In genomic region chrX:128853441-128853840, GRCm38 (mm10) we compare ENCODE assay signal across 21 mouse cellular contexts.
A peak's percentile ranks its signal among the peaks of the same experiment; 100 is the strongest.
DNase-seq lines count a peak whose midpoint lies in the region; ATAC-seq and TF ChIP-seq lines count a peak whose summit lies in the region.
"Had no signal": no experiment of that assay in that cellular context is flagged by ENCODE, and none has a peak within 500 bp of the region (broad histone marks: within the 10 kb centered on the region; RNA-seq: fewer than 3 reads in every experiment).

No protein-coding gene starts in this region.

- WGBS in hindbrain, postnatal 0 days = 49% methylated on average over 2 of the region's 2 CpGs
- WGBS in hindbrain, embryonic 16.5 days = 53% methylated on average over 2 of the region's 2 CpGs
- whole genome bisulfite sequencing in forebrain, embryonic 16.5 days = 46% methylated on average over 2 of the region's 2 CpGs

- no peak for TF ChIP-seq CTCF in hindbrain, postnatal 0 days (IDR thresholded peaks at IDR 0.05; ENCODE audit: low read depth)
- no peak for TF ChIP-seq CTCF in brain, embryonic 14.5 days (IDR thresholded peaks at IDR 0.05; ENCODE audit: borderline replicate concordance, extremely low read depth, insufficient read depth, insufficient read length)

- no peaks in the 10 kb centered on the region for H3K36me3 ChIP-seq in hindbrain, postnatal 0 days (ENCODE audit: insufficient read depth, low read length)
- no peaks in the 10 kb centered on the region for H3K36me3 ChIP-seq in hindbrain, embryonic 16.5 days (ENCODE audit: control insufficient read depth, insufficient read depth, low read length)
- no peaks in the 10 kb centered on the region for H3K36me3 ChIP-seq in forebrain, embryonic 16.5 days (ENCODE audit: control insufficient read depth, insufficient read depth)
- H3K36me3 ChIP-seq: heart, embryonic 12.5 days; hindbrain, embryonic 12.5 days; limb, embryonic 12.5 days; liver, embryonic 12.5 days; lung, embryonic 15.5 days; midbrain, embryonic 12.5 days; neural tube, embryonic 13.5 days had no signal

- no peak for TF ChIP-seq POLR2A in brain, embryonic 14.5 days (IDR thresholded peaks at IDR 0.05; ENCODE audit: borderline replicate concordance, extremely low read depth, insufficient read depth, insufficient read length, poor library complexity, severe bottlenecking)

- H3K4me3 ChIP-seq in hindbrain, postnatal 0 days (ENCODE audit: low read length) = no peak overlapping the region
- H3K4me3 ChIP-seq in hindbrain, embryonic 16.5 days (ENCODE audit: low read length) = no peak overlapping the region
- H3K4me3 ChIP-seq in forebrain, embryonic 16.5 days (replicated peaks; ENCODE audit: low read length) = no peak overlapping the region
- H3K4me3 ChIP-seq: heart, embryonic 12.5 days; hindbrain, embryonic 12.5 days; left cerebral cortex, adult 2 months; limb, embryonic 12.5 days; liver, embryonic 12.5 days; lung, embryonic 15.5 days; midbrain, embryonic 12.5 days; neural tube, embryonic 13.5 days had no signal

- no peak overlapping the region for H3K9ac ChIP-seq in hindbrain, postnatal 0 days (replicated peaks; ENCODE audit: low read length)
- no peak overlapping the region for H3K9ac ChIP-seq in hindbrain, embryonic 16.5 days (ENCODE audit: low read depth, low read length)
- no peak overlapping the region for H3K9ac ChIP-seq in forebrain, embryonic 16.5 days (replicated peaks; ENCODE audit: low read depth, low read length)
- H3K9ac ChIP-seq: heart, embryonic 12.5 days; hindbrain, embryonic 12.5 days; limb, embryonic 12.5 days; liver, embryonic 12.5 days; lung, embryonic 15.5 days; midbrain, embryonic 12.5 days; neural tube, embryonic 13.5 days had no signal

- H3K27me3 ChIP-seq in hindbrain, postnatal 0 days (ENCODE audit: insufficient read depth, low read length) = no peaks in the 10 kb centered on the region
- H3K27me3 ChIP-seq in hindbrain, embryonic 16.5 days (replicated peaks; ENCODE audit: control insufficient read depth, insufficient read depth, low read length) = no peaks in the 10 kb centered on the region
- H3K27me3 ChIP-seq in forebrain, embryonic 16.5 days (replicated peaks; ENCODE audit: control insufficient read depth, insufficient read depth, low read length) = no peaks in the 10 kb centered on the region
- H3K27me3 ChIP-seq: heart, embryonic 12.5 days; hindbrain, embryonic 12.5 days; limb, embryonic 12.5 days; liver, embryonic 12.5 days; lung, embryonic 15.5 days; midbrain, embryonic 12.5 days; neural tube, embryonic 13.5 days had no signal

- no peaks in the 10 kb centered on the region for H3K9me3 ChIP-seq in hindbrain, postnatal 0 days (ENCODE audit: low read length)
- no peaks in the 10 kb centered on the region for H3K9me3 ChIP-seq in hindbrain, embryonic 16.5 days (ENCODE audit: control insufficient read depth, low read length)
- no peaks in the 10 kb centered on the region for H3K9me3 ChIP-seq in forebrain, embryonic 16.5 days (ENCODE audit: control insufficient read depth, low read length)
- H3K9me3 ChIP-seq: heart, embryonic 12.5 days; hindbrain, embryonic 12.5 days; limb, embryonic 12.5 days; liver, embryonic 12.5 days; lung, embryonic 15.5 days; midbrain, embryonic 12.5 days; neural tube, embryonic 13.5 days had no signal

- ATAC-seq in hindbrain, postnatal 0 days = 0 out of 2 replicates have a peak, but pooled peaks have one; percentile 53
- no peak for ATAC-seq in hindbrain, embryonic 16.5 days
- peak; percentile 89 for ATAC-seq in forebrain, embryonic 16.5 days
- ATAC-seq: liver, embryonic 12.5 days had no signal

- no peak overlapping the region for H3K4me2 ChIP-seq in hindbrain, postnatal 0 days (ENCODE audit: low read depth, low read length)
- no peak overlapping the region for H3K4me2 ChIP-seq in hindbrain, embryonic 16.5 days (ENCODE audit: low read length)
- no peak overlapping the region for H3K4me2 ChIP-seq in forebrain, embryonic 16.5 days (ENCODE audit: low read length)
- H3K4me2 ChIP-seq: heart, embryonic 12.5 days; hindbrain, embryonic 12.5 days; limb, embryonic 12.5 days; liver, embryonic 12.5 days; lung, embryonic 15.5 days; midbrain, embryonic 12.5 days; neural tube, embryonic 13.5 days had no signal

- H3K27ac ChIP-seq in hindbrain, postnatal 0 days = no peak overlapping the region
- no peak overlapping the region for H3K27ac ChIP-seq in hindbrain, embryonic 16.5 days (ENCODE audit: low read depth, low read length)
- no peak overlapping the region for H3K27ac ChIP-seq in forebrain, embryonic 16.5 days (ENCODE audit: low read length)
- H3K27ac ChIP-seq: hindbrain, embryonic 12.5 days; left cerebral cortex, adult 2 months; limb, embryonic 12.5 days; liver, embryonic 12.5 days; lung, embryonic 15.5 days; midbrain, embryonic 12.5 days; neural tube, embryonic 13.5 days had no signal

- intact Hi-C loops in gastrocnemius, postnatal 36 days (cut with DNase I) = no loop called here

- H3K4me1 ChIP-seq in hindbrain, postnatal 0 days (ENCODE audit: insufficient read depth, low read length) = no peaks in the 10 kb centered on the region
- H3K4me1 ChIP-seq in hindbrain, embryonic 16.5 days (ENCODE audit: control insufficient read depth, insufficient read depth, low read depth, low read length) = no peaks in the 10 kb centered on the region
- no peaks in the 10 kb centered on the region; the same call in 1 of the 2 replicates for H3K4me1 ChIP-seq in forebrain, embryonic 16.5 days (replicated peaks; ENCODE audit: control insufficient read depth, insufficient read depth, low read length)
- H3K4me1 ChIP-seq: heart, embryonic 12.5 days; hindbrain, embryonic 12.5 days; limb, embryonic 12.5 days; liver, embryonic 12.5 days; lung, embryonic 15.5 days; midbrain, embryonic 12.5 days; neural tube, embryonic 13.5 days had no signal

- peak; percentile 27 for DNase-seq in hindbrain, postnatal 0 days (ENCODE audit: low spot score)
- peak; percentile 69 for DNase-seq in brain, embryonic 14.5 days (ENCODE audit: low read depth)
- DNase-seq in layer of hippocampus, postnatal 14 days (ENCODE audit: low spot score in 2 of 2) = peak; percentile 9 to 65
- no peak for DNase-seq in testis, postnatal 14 days (ENCODE audit: low spot score)
- DNase-seq in gastrocnemius, postnatal 36 days = no peak
- DNase-seq: adrenal gland, adult 2 months; cerebellum, postnatal 36 days; heart, adult 11 months; heart, postnatal 14 days; kidney, adult 9 months; kidney, postnatal 25 days had no signal

Comparison
In these comparisons a context has a peak if more than half of its experiments do, and no peak if none do; other contexts are left out.
1. DNase-seq: peak in hindbrain, postnatal 0 days (single experiment), brain, embryonic 14.5 days (single experiment) and layer of hippocampus, postnatal 14 days (2 of 2); none in testis, postnatal 14 days (single experiment) and gastrocnemius, postnatal 36 days (0 of 2).